Mouse (Mus musculus) stomach, embryonic 16.5 days (tissue): ENCODE measurements around the gene Nr1h2. TPM values are rescaled to one million over a fixed set of nuclear protein-coding genes. Genes with fewer than 3 reads are reported as not detected.
A peak's percentile ranks its signal among the peaks of the same experiment; 100 is the strongest.

ENCODE experiments used
- ATAC-seq: fragments of 200-750 bp; cut with Nextera tagmentation; 2 replicates; pipeline ENCODE4 v1.8.0; 2017; ENCODE audit warnings: moderate number of reproducible peaks, moderate TSS enrichment; ENCODE audit not compliant: insufficient read depth, low FRiP score
- H3K27ac ChIP-seq: fragments of 300-500 bp; sonication (generic); 2 replicates; pipeline ENCODE4 v1.5.1; 2014; ENCODE audit warnings: low read length
- H3K27me3 ChIP-seq: fragments of 300-500 bp; sonication (generic); 2 replicates; pipeline ENCODE4 v1.6.1; 2014; ENCODE audit warnings: low read length, control low read depth, mixed read lengths; ENCODE audit not compliant: control insufficient read depth, insufficient read depth
- H3K36me3 ChIP-seq: fragments of 300-500 bp; sonication (generic); 2 replicates; pipeline ENCODE4 v1.6.1; 2014; ENCODE audit warnings: low read length; ENCODE audit not compliant: control insufficient read depth, insufficient read depth
- H3K4me1 ChIP-seq: fragments of 300-500 bp; sonication (generic); 2 replicates; pipeline ENCODE4 v1.6.1; 2014; ENCODE audit warnings: low read length, control low read depth, mixed read lengths; ENCODE audit not compliant: control insufficient read depth, insufficient read depth
- H3K4me2 ChIP-seq: fragments of 300-500 bp; sonication (generic); 2 replicates; pipeline ENCODE4 v1.6.1; 2014; ENCODE audit warnings: low read depth, low read length, mixed read lengths
- H3K4me3 ChIP-seq: fragments of 300-500 bp; sonication (generic); replicated peaks from 2 replicates; pipeline ENCODE4 v1.5.1; 2014; ENCODE audit warnings: mild to moderate bottlenecking, low read length
- H3K9ac ChIP-seq: fragments of 300-500 bp; sonication (generic); 2 replicates; pipeline ENCODE4 v1.6.1; 2014; ENCODE audit warnings: low read length
- H3K9me3 ChIP-seq: fragments of 300-500 bp; sonication (generic); replicated peaks from 2 replicates; pipeline ENCODE4 v1.6.1; 2016; ENCODE audit warnings: low read length, control low read depth; ENCODE audit not compliant: control insufficient read depth
- WGBS: fragments of 180-500 bp; shearing (Covaris S2); extraction: QIAGEN DNeasy Blood & Tissue Kit; methylation state at CpG from one replicate; pipeline ENCODE4 v1.1.7; 2014; 5-methylcytosine and 5-hydroxymethylcytosine counted together
- polyA plus RNA-seq: library from polyadenylated mRNA; unstranded; fragments of >200 nt; fragmentation: Nextera tagmentation; extraction: Ambion mirVana; gene quantifications from 2 replicates; pipeline ENCODE4 v1.2.1, GENCODE M21; 2015

Gene Nr1h2
- polyA plus RNA-seq, 1 experiment from 2014 or later, result 62.0 TPM

DNA sequence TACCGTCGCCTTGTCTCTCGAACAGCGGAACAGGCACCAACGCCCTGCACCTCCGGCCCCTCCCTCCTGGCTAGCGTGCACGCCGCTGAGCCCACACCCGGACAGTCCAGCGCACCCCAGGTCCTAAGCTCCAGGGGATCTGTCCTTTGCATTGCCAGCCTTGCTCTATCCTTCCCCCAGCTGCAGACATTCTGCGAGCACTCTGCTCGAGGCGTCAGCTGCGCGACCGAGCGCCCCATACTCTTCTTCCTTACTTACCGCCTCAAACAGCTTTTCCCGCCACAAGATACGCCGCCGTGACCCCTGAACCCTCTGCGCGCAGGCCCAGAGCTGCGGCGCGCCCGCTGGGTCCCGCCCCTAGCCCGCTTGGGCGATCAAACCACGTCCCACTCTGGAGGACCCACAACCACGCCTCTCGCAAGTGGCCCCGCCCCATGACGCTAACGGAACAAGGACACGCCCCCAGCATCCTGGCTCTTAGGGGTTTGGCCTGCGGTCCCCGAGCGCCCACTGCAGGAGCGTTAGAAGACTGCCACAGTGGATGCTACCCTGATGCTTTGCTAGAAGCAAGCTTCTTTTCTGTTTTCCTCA lies 5.2 kb downstream of the Nr1h2 start, which contains the start of gene Pold1:
TSS of gene Pold1 (minus strand) at position 353 of the 591 bp plus-strand sequence.
- Histone ChIP-seq H3K4me1 (peaks cover 15% of the 10 kb centered on the region), H3K9me3 (0 out of 2 replicates have a peak, but pooled peaks cover 4% of the 10 kb centered on the region), H3K36me3 (peaks cover 17% of the 10 kb centered on the region; the same call in 1 of the 2 replicates), H3K4me2 (peak within 1 kb of the TSS; percentile 90), H3K9ac (peak within 1 kb of the TSS; percentile 78), H3K27me3 (no peaks in the 10 kb centered on the region), H3K27ac (peak within 1 kb of the TSS; percentile 73), H3K4me3 (peak within 1 kb of the TSS; percentile 73)
- under 1% methylated on average over 43 of the region's 43 CpGs for WGBS
- ATAC-seq, result peak; percentile 96

DNA sequence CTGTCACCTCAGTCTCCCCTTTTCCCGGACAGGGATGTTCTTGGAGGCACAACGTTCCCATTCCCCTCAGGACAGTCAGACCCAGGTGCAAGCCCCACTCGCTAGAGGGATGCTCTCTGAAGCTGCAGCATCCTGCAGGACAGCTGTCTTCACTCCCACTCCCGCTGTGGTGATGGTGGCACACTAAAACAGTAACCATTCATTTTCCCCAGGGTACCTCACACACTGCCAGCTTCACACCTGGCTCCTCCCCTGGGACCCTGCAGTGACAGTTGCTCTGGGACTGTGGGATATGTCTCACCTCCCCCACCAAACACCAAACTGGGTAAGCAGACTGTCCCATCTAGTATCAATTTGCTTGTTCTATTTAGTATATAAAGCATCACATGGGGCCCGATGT lies 6.0 kb downstream of the Nr1h2 start:
- WGBS, result 14% methylated on average over 5 of the region's 5 CpGs

GRCm38 (mm10) chr7:44547041-44547440 lies 6.7 kb downstream of the Nr1h2 start:
- Histone ChIP-seq H3K4me1 (peaks cover 9% of the 10 kb centered on the region), H3K36me3 (peaks cover 17% of the 10 kb centered on the region; the same call in 1 of the 2 replicates), H3K4me2 (peak overlapping the region; percentile 90; the same call in 1 of the 2 replicates), H3K9ac (peak overlapping the region; percentile 78), H3K27me3 (no peaks in the 10 kb centered on the region), H3K4me3 (peak overlapping the region; percentile 73), H3K27ac (no peak overlapping the region), H3K9me3 (0 out of 2 replicates have a peak, but pooled peaks cover 4% of the 10 kb centered on the region)
- no peak for ATAC-seq
- WGBS, result 88% methylated on average over 13 of the region's 13 CpGs

More for the DNA sequence above, 6.0 kb downstream of the Nr1h2 start:
- Histone ChIP-seq H3K4me3 (peak overlapping the region; percentile 73), H3K4me1 (peaks cover 10% of the 10 kb centered on the region), H3K27me3 (no peaks in the 10 kb centered on the region), H3K36me3 (peaks cover 17% of the 10 kb centered on the region; the same call in 1 of the 2 replicates), H3K4me2 (peak overlapping the region; percentile 90), H3K27ac (no peak overlapping the region), H3K9ac (peak overlapping the region; percentile 78), H3K9me3 (0 out of 2 replicates have a peak, but pooled peaks cover 4% of the 10 kb centered on the region)
- no peak for ATAC-seq

- Histone ChIP-seq H3K4me1 (peaks cover 9% of the 10 kb centered on the region), H3K4me2 (no peak overlapping the region), H3K9me3 (0 out of 2 replicates have a peak, but pooled peaks cover 4% of the 10 kb centered on the region), H3K27me3 (no peaks in the 10 kb centered on the region), H3K4me3 (no peak overlapping the region), H3K27ac (no peak overlapping the region), H3K36me3 (peaks cover 14% of the 10 kb centered on the region), H3K9ac (no peak overlapping the region)
- 92% methylated on average over 3 of the region's 3 CpGs for WGBS
- ATAC-seq, result no peak
Measured at GRCm38 (mm10) chr7:44546274-44546673, 7.5 kb downstream of the Nr1h2 start.

- WGBS, result 84% methylated on average over 12 of the region's 12 CpGs
- H3K4me2 ChIP-seq, result no peak overlapping the region
- H3K27me3 ChIP-seq, result no peaks in the 10 kb centered on the region
- H3K9me3 ChIP-seq, result 0 out of 2 replicates have a peak, but pooled peaks cover 4% of the 10 kb centered on the region
- H3K36me3 ChIP-seq, result peaks cover 16% of the 10 kb centered on the region
- H3K27ac ChIP-seq, result no peak overlapping the region
- H3K4me3 ChIP-seq, result no peak overlapping the region
- no peak for ATAC-seq
- peaks cover 8% of the 10 kb centered on the region for H3K4me1 ChIP-seq
- H3K9ac ChIP-seq, result no peak overlapping the region
Measured at GRCm38 (mm10) chr7:44543071-44543470, 10.7 kb downstream of the Nr1h2 start.

- Histone ChIP-seq H3K4me2 (no peak overlapping the region), H3K36me3 (peaks cover 21% of the 10 kb centered on the region), H3K27ac (no peak overlapping the region), H3K4me1 (peaks cover 3% of the 10 kb centered on the region), H3K9ac (no peak overlapping the region), H3K9me3 (0 out of 2 replicates have a peak, but pooled peaks cover 4% of the 10 kb centered on the region), H3K27me3 (no peaks in the 10 kb centered on the region), H3K4me3 (no peak overlapping the region)
- 93% methylated on average over 11 of the region's 11 CpGs for WGBS
- ATAC-seq, result no peak
Measured at GRCm38 (mm10) chr7:44542555-44542954, 11.2 kb downstream of the Nr1h2 start.

DNA sequence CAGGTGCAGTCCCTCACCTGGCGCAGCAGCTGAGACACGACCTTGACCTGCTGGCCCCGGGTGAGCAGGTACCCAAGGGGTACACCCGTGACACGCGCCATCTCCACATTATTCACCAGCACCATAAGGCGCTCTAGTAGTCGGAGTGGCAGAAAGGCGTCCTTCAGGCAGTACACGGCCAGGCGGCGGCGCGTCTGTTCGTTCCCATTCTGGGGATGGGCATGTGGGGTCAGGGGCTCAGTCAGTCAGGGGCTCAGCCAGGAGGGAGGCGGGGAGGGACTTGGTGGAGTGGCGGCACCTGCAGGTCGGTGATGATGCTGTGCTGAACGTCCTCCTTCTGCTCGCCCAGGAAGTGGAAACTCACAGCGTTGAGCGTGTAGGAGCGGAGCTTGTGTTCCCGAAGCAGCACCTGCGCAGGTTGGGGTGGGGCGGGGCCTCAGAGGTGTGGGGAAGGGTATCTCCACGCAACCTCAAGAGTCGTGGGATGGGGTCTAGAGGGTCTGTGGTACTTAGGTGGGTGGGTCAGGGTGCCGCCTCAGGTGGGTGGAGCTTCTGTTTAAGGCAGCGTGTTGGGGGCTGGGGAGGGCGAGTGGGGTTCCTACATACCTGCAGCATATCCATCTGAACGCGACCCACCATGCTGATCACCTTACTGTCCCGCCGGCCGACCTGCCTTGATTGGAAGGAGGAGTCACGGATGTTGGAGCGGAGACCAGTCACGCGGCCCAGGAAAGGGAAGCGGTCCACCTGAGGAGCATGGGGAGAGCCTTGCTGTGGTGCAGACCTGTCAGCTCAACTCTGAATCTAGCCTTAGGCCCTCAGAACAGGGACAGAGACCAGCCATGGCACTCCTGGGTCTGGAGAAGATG lies 14.8 kb downstream of the Nr1h2 start:
- Histone ChIP-seq H3K9me3 (no peaks in the 10 kb centered on the region), H3K27me3 (no peaks in the 10 kb centered on the region), H3K4me2 (no peak overlapping the region), H3K36me3 (peaks cover 35% of the 10 kb centered on the region), H3K27ac (no peak overlapping the region), H3K4me1 (no peaks in the 10 kb centered on the region), H3K9ac (no peak overlapping the region), H3K4me3 (no peak overlapping the region)
- WGBS, result 89% methylated on average over 41 of the region's 41 CpGs
- no peak for ATAC-seq

DNA sequence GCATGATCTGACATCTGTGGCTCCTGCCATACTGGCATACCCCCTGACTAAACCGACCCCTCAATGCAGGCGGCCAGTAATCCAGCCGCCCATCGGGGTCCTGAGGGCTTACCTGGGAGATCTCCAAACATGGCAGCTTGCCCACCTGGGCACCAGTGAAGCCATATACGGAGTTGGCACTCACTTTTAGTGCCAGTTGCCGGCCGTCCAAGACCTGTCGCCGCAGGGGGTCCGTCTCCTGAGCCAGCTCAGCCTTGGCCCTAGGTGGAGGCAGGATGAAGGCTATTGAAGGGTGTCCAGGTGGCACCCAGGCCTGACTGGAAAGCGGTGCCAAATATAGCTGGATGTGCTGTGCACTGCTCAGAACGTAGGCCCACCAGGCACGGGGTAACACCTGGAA lies 16.3 kb downstream of the Nr1h2 start:
- Histone ChIP-seq H3K36me3 (peaks cover 39% of the 10 kb centered on the region), H3K4me3 (no peak overlapping the region), H3K4me2 (no peak overlapping the region), H3K9ac (no peak overlapping the region), H3K9me3 (no peaks in the 10 kb centered on the region), H3K4me1 (no peaks in the 10 kb centered on the region), H3K27ac (no peak overlapping the region), H3K27me3 (no peaks in the 10 kb centered on the region)
- 91% methylated on average over 13 of the region's 13 CpGs for WGBS
- no peak for ATAC-seq

DNA sequence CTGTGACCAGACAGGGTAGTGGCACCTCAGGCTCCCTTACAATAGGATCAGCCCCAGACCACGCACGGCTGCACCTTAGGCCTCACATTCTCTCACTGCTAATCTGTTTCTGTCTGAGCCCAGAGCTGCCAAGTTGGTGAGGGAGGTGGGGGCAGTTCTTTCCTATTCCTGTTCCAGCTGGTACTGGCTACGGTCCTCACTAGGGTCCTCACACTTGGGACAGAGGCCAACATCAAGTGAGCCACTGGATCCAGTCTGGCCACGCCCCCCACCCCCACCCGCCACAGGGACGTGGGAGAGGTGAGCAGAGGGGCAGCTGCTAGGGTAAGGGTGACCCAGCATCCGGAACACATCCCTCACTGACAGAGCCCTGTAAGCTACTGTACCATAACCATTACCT lies 16.7 kb downstream of the Nr1h2 start:
- 78% methylated on average over 7 of the region's 7 CpGs for WGBS
- no peaks in the 10 kb centered on the region for H3K9me3 ChIP-seq
- H3K4me1 ChIP-seq, result no peaks in the 10 kb centered on the region
- H3K9ac ChIP-seq, result no peak overlapping the region
- H3K27ac ChIP-seq, result no peak overlapping the region
- no peak overlapping the region for H3K4me3 ChIP-seq
- peaks cover 39% of the 10 kb centered on the region for H3K36me3 ChIP-seq
- H3K27me3 ChIP-seq, result no peaks in the 10 kb centered on the region
- H3K4me2 ChIP-seq, result no peak overlapping the region
- no peak for ATAC-seq
